Mouse (Mus musculus) kidney, postnatal 0 days (tissue): ENCODE data around the gene Gtpbp8. TPM values are rescaled to one million over a fixed set of nuclear protein-coding genes. Genes with fewer than 3 reads are reported as not detected.

Experiments used
- ATAC-seq: fragments of 200-750 bp; cut with Nextera tagmentation; replicated peaks from 2 replicates; pipeline ENCODE4 v1.8.0; 2017; ENCODE audit warnings: low read depth, moderate number of reproducible peaks, moderate TSS enrichment, moderate library complexity; ENCODE audit not compliant: low FRiP score
- DNase-seq: peaks from one replicate; pipeline ENCODE4 v3.0.0-alpha.2; 2016; ENCODE audit warnings: low spot score
- H3K27ac ChIP-seq: fragments of 300-500 bp; sonication (generic); 2 replicates; pipeline ENCODE4 v1.5.1; 2014; ENCODE audit warnings: mild to moderate bottlenecking
- H3K27me3 ChIP-seq: fragments of 300-500 bp; sonication (generic); 2 replicates; pipeline ENCODE4 v1.6.1; 2014; ENCODE audit warnings: low read length, mixed read lengths; ENCODE audit not compliant: insufficient read depth
- H3K36me3 ChIP-seq: fragments of 300-500 bp; sonication (generic); 2 replicates; pipeline ENCODE4 v1.6.1; 2014; ENCODE audit warnings: low read length, mixed read lengths; ENCODE audit not compliant: insufficient read depth
- H3K4me1 ChIP-seq: fragments of 300-500 bp; sonication (generic); replicated peaks from 2 replicates; pipeline ENCODE4 v1.6.1; 2014; ENCODE audit warnings: antibody characterized with exemption, low read length, mixed read lengths; ENCODE audit not compliant: insufficient read depth
- H3K4me2 ChIP-seq: fragments of 300-500 bp; sonication (generic); 2 replicates; pipeline ENCODE4 v1.6.1; 2014; ENCODE audit warnings: mild to moderate bottlenecking, low read length, moderate library complexity, mixed read lengths
- H3K4me3 ChIP-seq: fragments of 300-500 bp; sonication (generic); replicated peaks from 2 replicates; pipeline ENCODE4 v1.5.1; 2014; ENCODE audit warnings: low read depth, low read length
- H3K9ac ChIP-seq: fragments of 300-500 bp; sonication (generic); 2 replicates; pipeline ENCODE4 v1.6.1; 2014; ENCODE audit warnings: low read depth, low read length
- H3K9me3 ChIP-seq: fragments of 300-500 bp; sonication (generic); replicated peaks from 2 replicates; pipeline ENCODE4 v1.6.1; 2016; ENCODE audit warnings: low read length, inconsistent platforms, mixed read lengths
- CTCF ChIP-seq: IDR thresholded peaks from 2 replicates; pipeline ENCODE4 v1.5.1; 2016; ENCODE audit warnings: antibody characterized with exemption, low read depth, mild to moderate bottlenecking, moderate library complexity
- WGBS: fragments of 180-500 bp; shearing (Covaris S2); extraction: QIAGEN DNeasy Blood & Tissue Kit; methylation state at CpG from one replicate; pipeline ENCODE4 v1.1.7; 2014; 5-methylcytosine and 5-hydroxymethylcytosine counted together
- polyA plus RNA-seq: library from polyadenylated mRNA; unstranded; fragments of >200 nt; fragmentation: Nextera tagmentation; extraction: Ambion mirVana; gene quantifications from 2 replicates; pipeline ENCODE4 v1.2.1, GENCODE M21; 2015

Gtpbp8 gene
- polyA plus RNA-seq, 1 experiment from 2014 or later: 30.6 TPM

GRCm38 (mm10) chr16:44774201-44774600 is 28.0 kb upstream of the Gtpbp8 start:
- Histone ChIP-seq H3K4me1 (no peaks in the 10 kb centered on the region), H3K9ac (no peak overlapping the region), H3K27me3 (no peaks in the 10 kb centered on the region), H3K27ac (no peak overlapping the region), H3K9me3 (no peaks in the 10 kb centered on the region), H3K4me2 (no peak overlapping the region), H3K36me3 (no peaks in the 10 kb centered on the region), H3K4me3 (no peak overlapping the region)
- ATAC-seq: no peak
- DNase-seq: no peak
- 81% methylated on average over 6 of the region's 6 CpGs for WGBS
- TF ChIP-seq CTCF: no peak

GRCm38 (mm10) chr16:44773673-44774072 is 27.5 kb upstream of the Gtpbp8 start:
- DNase-seq (no peak), ATAC-seq (no peak)
- Histone ChIP-seq H3K4me1 (no peaks in the 10 kb centered on the region), H3K4me3 (no peak overlapping the region), H3K27me3 (no peaks in the 10 kb centered on the region), H3K9me3 (no peaks in the 10 kb centered on the region), H3K27ac (no peak overlapping the region), H3K36me3 (no peaks in the 10 kb centered on the region), H3K9ac (no peak overlapping the region), H3K4me2 (no peak overlapping the region)
- WGBS: 81% methylated on average over 3 of the region's 3 CpGs
- TF ChIP-seq CTCF: no peak

DNA sequence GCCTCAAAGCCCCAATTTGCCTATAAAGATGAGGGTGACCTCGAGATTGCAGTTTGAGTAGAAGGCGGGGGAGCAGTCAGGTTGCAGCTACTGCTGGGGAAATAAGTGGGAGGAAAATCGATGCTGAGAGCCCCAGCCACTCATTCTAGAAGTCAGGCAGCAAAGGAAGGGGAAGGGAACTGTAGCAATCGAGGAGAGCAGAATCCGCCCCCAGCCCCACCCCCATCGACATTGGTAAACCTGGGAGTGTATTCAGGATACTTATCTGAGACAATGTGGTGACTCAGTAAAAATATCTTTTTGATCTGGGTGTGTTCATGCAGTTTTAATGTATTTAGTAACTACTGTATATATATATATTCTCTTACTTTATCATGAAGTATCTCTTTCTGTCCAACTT is 26.4 kb upstream of the Gtpbp8 start:
- no peak overlapping the region for H3K4me3 ChIP-seq
- no peak for TF ChIP-seq CTCF
- no peak overlapping the region for H3K9ac ChIP-seq
- WGBS: 61% methylated on average over 6 of the region's 6 CpGs
- no peaks in the 10 kb centered on the region for H3K4me1 ChIP-seq
- DNase-seq (no peak), ATAC-seq (no peak)
- no peak overlapping the region for H3K4me2 ChIP-seq
- H3K36me3 ChIP-seq: no peaks in the 10 kb centered on the region
- no peaks in the 10 kb centered on the region for H3K27me3 ChIP-seq
- H3K27ac ChIP-seq: no peak overlapping the region
- no peaks in the 10 kb centered on the region for H3K9me3 ChIP-seq

DNA sequence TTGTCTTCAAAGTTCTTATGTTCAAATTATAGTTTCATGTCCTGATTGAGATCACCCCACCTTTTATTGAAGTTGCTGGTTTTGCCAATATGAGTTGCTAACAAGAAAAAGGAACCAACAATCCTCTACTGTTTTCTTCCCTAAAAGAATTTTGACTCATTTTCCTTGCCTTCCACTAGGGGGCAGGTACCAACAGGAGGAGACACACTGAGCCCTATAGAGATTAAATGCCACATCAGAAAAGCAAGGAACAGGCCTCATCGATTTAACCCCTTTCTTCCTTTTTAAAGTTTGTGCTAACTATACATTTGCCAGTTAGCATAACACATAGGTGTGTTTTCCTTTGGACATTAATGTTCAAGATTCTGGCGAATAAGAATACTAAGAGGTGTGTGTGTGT is 21.8 kb upstream of the Gtpbp8 start:
- Histone ChIP-seq H3K27me3 (no peaks in the 10 kb centered on the region), H3K9ac (no peak overlapping the region), H3K4me1 (no peaks in the 10 kb centered on the region), H3K9me3 (no peaks in the 10 kb centered on the region), H3K4me3 (no peak overlapping the region), H3K27ac (no peak overlapping the region), H3K36me3 (no peaks in the 10 kb centered on the region), H3K4me2 (no peak overlapping the region)
- peak; percentile 82 for DNase-seq
- peak; percentile 92 for TF ChIP-seq CTCF
- WGBS: 49% methylated on average over 2 of the region's 2 CpGs
- ATAC-seq: no peak

DNA sequence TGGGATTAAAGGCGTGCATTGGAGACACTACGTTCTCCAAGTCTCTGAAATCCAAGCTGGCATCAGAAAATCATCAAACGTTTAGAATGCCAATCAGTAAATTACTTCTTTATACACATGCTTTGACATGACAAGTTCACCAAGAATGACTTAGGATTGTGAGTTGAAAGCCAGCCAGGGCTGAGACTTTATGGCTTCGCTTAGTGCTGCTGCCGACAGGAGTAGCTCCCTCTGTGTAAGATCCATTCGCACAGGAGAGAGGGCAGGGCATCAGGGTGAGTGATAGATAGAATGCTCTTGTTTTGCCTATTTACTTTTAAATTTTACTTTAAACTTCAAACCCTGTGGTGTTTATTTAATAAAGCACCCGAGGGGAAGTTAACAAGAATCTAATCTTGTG is 21.3 kb upstream of the Gtpbp8 start:
- H3K4me1 ChIP-seq: no peaks in the 10 kb centered on the region
- WGBS: 79% methylated on average over 7 of the region's 7 CpGs
- H3K9me3 ChIP-seq: no peaks in the 10 kb centered on the region
- no peaks in the 10 kb centered on the region for H3K36me3 ChIP-seq
- no peak overlapping the region for H3K9ac ChIP-seq
- TF ChIP-seq CTCF: no peak
- no peak overlapping the region for H3K27ac ChIP-seq
- H3K4me3 ChIP-seq: no peak overlapping the region
- DNase-seq (no peak), ATAC-seq (no peak)
- no peak overlapping the region for H3K4me2 ChIP-seq
- H3K27me3 ChIP-seq: no peaks in the 10 kb centered on the region

DNA sequence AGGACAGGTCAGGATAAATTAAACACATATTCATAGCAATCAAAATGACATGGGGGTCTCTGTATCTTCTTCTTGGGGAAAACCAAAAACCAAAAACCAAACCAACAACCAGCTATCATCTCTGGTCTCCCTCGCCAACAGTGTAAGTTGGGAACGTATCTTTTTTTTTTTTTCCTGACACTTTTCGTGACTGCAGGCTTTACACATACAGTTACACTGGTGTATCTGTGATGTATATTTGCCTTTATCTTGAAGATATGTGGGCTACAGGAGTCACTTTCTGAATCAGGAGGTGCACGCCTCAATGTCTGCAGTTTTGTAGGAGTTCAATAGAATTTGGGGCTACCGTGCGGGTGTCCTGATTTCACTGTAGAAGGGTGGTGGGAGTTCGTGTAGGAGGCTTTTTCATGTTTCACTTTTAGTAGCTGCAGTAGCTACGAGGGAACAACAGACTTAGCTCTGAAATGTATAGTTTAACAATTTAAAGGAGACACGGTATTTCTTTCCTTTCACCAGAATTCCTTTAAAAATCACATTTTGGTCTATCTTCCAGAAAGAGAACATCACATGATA is 20.2 kb upstream of the Gtpbp8 start:
- Histone ChIP-seq H3K4me1 (no peaks in the 10 kb centered on the region), H3K9ac (no peak overlapping the region), H3K36me3 (no peaks in the 10 kb centered on the region), H3K4me3 (no peak overlapping the region), H3K4me2 (no peak overlapping the region), H3K27me3 (no peaks in the 10 kb centered on the region), H3K9me3 (no peaks in the 10 kb centered on the region), H3K27ac (no peak overlapping the region)
- ATAC-seq: no peak
- TF ChIP-seq CTCF: no peak
- WGBS: 73% methylated on average over 9 of the region's 9 CpGs
- DNase-seq: no peak
